Mouse (Mus musculus): ENCODE data around the gene Nme7. TPM values are rescaled to one million over a fixed set of nuclear protein-coding genes. Genes with fewer than 3 reads are reported as not detected.
A peak's percentile ranks its signal among the peaks of the same experiment; 100 is the strongest.

Nme7 gene
- total and polyA plus RNA-seq, 2 experiments from 2014 or later: 17.6 to 25.8 TPM

DNA sequence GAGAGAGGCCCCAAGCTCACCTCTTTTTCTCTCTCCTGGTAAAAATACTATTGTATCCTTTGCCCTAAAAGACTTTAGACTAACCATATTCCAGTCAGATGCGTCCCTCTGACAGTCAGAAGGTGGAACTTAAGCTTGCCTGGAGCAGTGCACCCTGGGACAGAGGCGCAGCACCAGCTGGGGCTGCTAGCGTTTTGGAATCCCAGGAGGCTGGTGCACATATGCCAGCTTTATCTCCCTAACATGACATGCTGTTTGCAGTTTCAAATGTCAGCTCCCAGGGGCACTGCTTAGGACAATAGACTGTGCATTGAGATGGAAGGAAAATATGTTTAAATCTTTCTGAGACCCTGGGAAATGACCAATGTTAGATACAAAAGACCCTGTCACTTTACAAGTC lies 88.3 kb downstream of the Nme7 start:
- no peak overlapping the region for H3K9ac ChIP-seq (replicated peaks; ENCODE audit: low read length, poor library complexity, severe bottlenecking)
- DNase-seq (ENCODE audit: low spot score) (no peak), ATAC-seq (ENCODE audit: low FRiP score) (no peak)
- no peak overlapping the region for H3K4me3 ChIP-seq (ENCODE audit: low read depth, low read length)
- 15% methylated on average over 3 of the region's 3 CpGs for WGBS
- TF ChIP-seq CTCF (IDR thresholded peaks at IDR 0.05): no peak
- H3K4me1 ChIP-seq (ENCODE audit: insufficient read depth, low read length): no peaks in the 10 kb centered on the region; the same call in 1 of the 2 replicates
- H3K9me3 ChIP-seq (ENCODE audit: low read length): no peaks in the 10 kb centered on the region
- no peak overlapping the region for H3K27ac ChIP-seq (ENCODE audit: low read depth, low read length)
- no peaks in the 10 kb centered on the region for H3K27me3 ChIP-seq (ENCODE audit: insufficient read depth, low read length)
- H3K36me3 ChIP-seq (ENCODE audit: insufficient read depth, low read length): peaks cover 6% of the 10 kb centered on the region; the same call in 1 of the 2 replicates
- no peak overlapping the region for H3K4me2 ChIP-seq (ENCODE audit: low read depth, low read length, poor library complexity, severe bottlenecking)

- Histone ChIP-seq H3K27me3 (ENCODE audit: insufficient read depth, low read length) (no peaks in the 10 kb centered on the region), H3K9me3 (ENCODE audit: low read length) (no peaks in the 10 kb centered on the region), H3K4me2 (ENCODE audit: low read depth, low read length, poor library complexity, severe bottlenecking) (no peak overlapping the region), H3K4me1 (ENCODE audit: insufficient read depth, low read length) (no peaks in the 10 kb centered on the region; the same call in 1 of the 2 replicates), H3K36me3 (ENCODE audit: insufficient read depth, low read length) (0 out of 2 replicates have a peak, but pooled peaks cover 3% of the 10 kb centered on the region), H3K27ac (ENCODE audit: low read depth, low read length) (peak overlapping the region; percentile 79), H3K4me3 (ENCODE audit: low read depth, low read length) (no peak overlapping the region), H3K9ac (replicated peaks; ENCODE audit: low read length, poor library complexity, severe bottlenecking) (no peak overlapping the region)
- TF ChIP-seq CTCF (IDR thresholded peaks at IDR 0.05): no peak
- 18% methylated on average over 6 of the region's 6 CpGs for WGBS
- DNase-seq (ENCODE audit: low spot score) (peak; percentile 50), ATAC-seq (ENCODE audit: low FRiP score) (peak; percentile 82)
Observed at GRCm38 (mm10) chr1:164395131-164395780, 91.3 kb downstream of the Nme7 start.

DNA sequence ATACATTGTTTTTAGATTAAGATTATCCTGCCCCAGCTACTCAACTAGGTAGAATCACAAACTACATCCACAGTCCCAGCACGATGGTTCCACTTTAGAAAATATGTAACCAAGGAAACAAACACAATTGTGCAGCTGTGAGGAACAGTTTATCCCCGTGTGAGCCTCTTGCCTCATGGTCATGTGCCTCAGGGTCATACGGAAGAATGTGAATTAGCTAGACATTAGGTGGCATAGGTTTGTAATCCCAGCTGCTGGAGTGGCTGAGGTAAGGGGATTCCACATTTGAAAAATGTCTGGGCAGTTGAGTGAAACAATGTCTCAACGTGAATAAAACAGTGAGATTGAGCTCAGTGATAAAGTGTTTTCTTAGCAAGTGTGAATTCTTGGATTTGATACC lies 93.8 kb downstream of the Nme7 start:
- WGBS: 22% methylated on average over 4 of the region's 4 CpGs
- H3K4me1 ChIP-seq (ENCODE audit: insufficient read depth, low read length): no peaks in the 10 kb centered on the region; the same call in 1 of the 2 replicates
- no peak for TF ChIP-seq CTCF (IDR thresholded peaks at IDR 0.05)
- H3K9me3 ChIP-seq (ENCODE audit: low read length): 0 out of 2 replicates have a peak, but pooled peaks cover 4% of the 10 kb centered on the region
- H3K9ac ChIP-seq (replicated peaks; ENCODE audit: low read length, poor library complexity, severe bottlenecking): no peak overlapping the region
- H3K36me3 ChIP-seq (ENCODE audit: insufficient read depth, low read length): peaks cover 5% of the 10 kb centered on the region; the same call in 1 of the 2 replicates
- no peak for DNase-seq (ENCODE audit: low spot score)
- no peaks in the 10 kb centered on the region for H3K27me3 ChIP-seq (ENCODE audit: insufficient read depth, low read length)
- H3K27ac ChIP-seq (ENCODE audit: low read depth, low read length): no peak overlapping the region
- H3K4me3 ChIP-seq (ENCODE audit: low read depth, low read length): no peak overlapping the region
- ATAC-seq (ENCODE audit: low FRiP score): no peak
- H3K4me2 ChIP-seq (ENCODE audit: low read depth, low read length, poor library complexity, severe bottlenecking): no peak overlapping the region

DNA sequence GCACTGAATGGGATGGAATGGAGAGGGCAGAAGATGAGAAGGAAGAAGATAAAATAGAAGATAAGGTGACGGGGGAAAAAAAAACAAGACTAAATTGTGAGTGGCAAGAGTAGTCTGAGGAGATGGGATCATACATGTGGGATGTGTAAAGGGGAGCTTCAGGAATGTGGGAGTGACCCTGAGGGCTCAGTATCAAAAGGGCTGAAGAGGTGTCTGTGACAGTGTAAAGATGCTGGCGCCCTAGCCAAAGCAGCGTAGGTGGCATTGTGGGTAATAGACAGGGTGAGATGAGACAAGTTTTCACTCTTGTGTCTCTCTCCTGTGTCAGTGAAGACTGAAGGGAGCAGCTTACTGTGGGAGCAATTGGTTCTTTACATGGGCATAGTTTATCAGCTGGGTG lies 95.7 kb downstream of the Nme7 start:
- Histone ChIP-seq H3K4me3 (ENCODE audit: low read depth, low read length) (no peak overlapping the region), H3K27ac (ENCODE audit: low read depth, low read length) (no peak overlapping the region), H3K4me1 (ENCODE audit: insufficient read depth, low read length) (no peaks in the 10 kb centered on the region; the same call in 1 of the 2 replicates), H3K4me2 (ENCODE audit: low read depth, low read length, poor library complexity, severe bottlenecking) (no peak overlapping the region), H3K9ac (replicated peaks; ENCODE audit: low read length, poor library complexity, severe bottlenecking) (no peak overlapping the region), H3K9me3 (ENCODE audit: low read length) (0 out of 2 replicates have a peak, but pooled peaks cover 4% of the 10 kb centered on the region), H3K27me3 (ENCODE audit: insufficient read depth, low read length) (no peaks in the 10 kb centered on the region), H3K36me3 (ENCODE audit: insufficient read depth, low read length) (peaks cover 5% of the 10 kb centered on the region; the same call in 1 of the 2 replicates)
- WGBS: 96% methylated on average over 3 of the region's 3 CpGs
- ATAC-seq (ENCODE audit: low FRiP score): no peak
- DNase-seq (ENCODE audit: low spot score): no peak
- no peak for TF ChIP-seq CTCF (IDR thresholded peaks at IDR 0.05)

GRCm38 (mm10) chr1:164405385-164405802 lies 101.5 kb downstream of the Nme7 start:
- Histone ChIP-seq H3K27me3 (ENCODE audit: insufficient read depth, low read length) (no peaks in the 10 kb centered on the region), H3K4me3 (ENCODE audit: low read depth, low read length) (no peak overlapping the region), H3K36me3 (ENCODE audit: insufficient read depth, low read length) (peaks cover 5% of the 10 kb centered on the region; the same call in 1 of the 2 replicates), H3K9ac (replicated peaks; ENCODE audit: low read length, poor library complexity, severe bottlenecking) (no peak overlapping the region), H3K4me1 (ENCODE audit: insufficient read depth, low read length) (no peaks in the 10 kb centered on the region), H3K27ac (ENCODE audit: low read depth, low read length) (no peak overlapping the region), H3K4me2 (ENCODE audit: low read depth, low read length, poor library complexity, severe bottlenecking) (no peak overlapping the region), H3K9me3 (ENCODE audit: low read length) (0 out of 2 replicates have a peak, but pooled peaks cover 4% of the 10 kb centered on the region)
- ATAC-seq (ENCODE audit: low FRiP score): no peak
- WGBS: 81% methylated on average over 5 of the region's 5 CpGs
- no peak for DNase-seq (ENCODE audit: low spot score)
- TF ChIP-seq CTCF (IDR thresholded peaks at IDR 0.05): no peak

DNA sequence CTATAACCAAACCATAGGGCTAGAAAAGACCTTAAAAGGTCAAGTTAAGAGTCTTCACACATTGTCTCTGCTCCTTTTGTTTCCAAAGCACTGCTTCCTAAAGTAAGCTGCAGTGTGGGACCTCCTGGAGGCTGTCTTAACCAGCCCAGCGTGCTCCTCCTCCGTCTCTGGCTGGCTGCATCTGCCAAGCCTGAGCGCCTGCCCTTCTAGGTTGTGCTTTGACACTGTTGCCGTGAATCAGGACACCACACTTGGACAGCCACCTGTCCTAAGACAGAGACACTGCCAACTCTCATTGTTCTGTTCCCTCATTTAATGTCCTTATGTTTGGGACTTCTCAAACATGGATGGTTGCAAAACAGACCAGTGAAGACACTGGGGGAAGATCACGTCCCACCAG lies 102.6 kb downstream of the Nme7 start:
- H3K36me3 ChIP-seq (ENCODE audit: insufficient read depth, low read length): peaks cover 5% of the 10 kb centered on the region; the same call in 1 of the 2 replicates
- no peak for TF ChIP-seq CTCF (IDR thresholded peaks at IDR 0.05)
- no peak overlapping the region for H3K4me2 ChIP-seq (ENCODE audit: low read depth, low read length, poor library complexity, severe bottlenecking)
- H3K9ac ChIP-seq (replicated peaks; ENCODE audit: low read length, poor library complexity, severe bottlenecking): no peak overlapping the region
- 35% methylated on average over 5 of the region's 5 CpGs for WGBS
- DNase-seq (ENCODE audit: low spot score) (no peak), ATAC-seq (ENCODE audit: low FRiP score) (no peak)
- 0 out of 2 replicates have a peak, but pooled peaks cover 4% of the 10 kb centered on the region for H3K9me3 ChIP-seq (ENCODE audit: low read length)
- H3K4me1 ChIP-seq (ENCODE audit: insufficient read depth, low read length): no peaks in the 10 kb centered on the region
- no peak overlapping the region for H3K27ac ChIP-seq (ENCODE audit: low read depth, low read length)
- no peaks in the 10 kb centered on the region for H3K27me3 ChIP-seq (ENCODE audit: insufficient read depth, low read length)
- H3K4me3 ChIP-seq (ENCODE audit: low read depth, low read length): no peak overlapping the region

Data from midbrain, postnatal 0 days (tissue).